Mouse (Mus musculus) kidney, embryonic 14.5 days (tissue): ENCODE data around the gene Olfr766-ps1. TPM values are rescaled to one million over a fixed set of nuclear protein-coding genes. Genes with fewer than 3 reads are reported as not detected.
A peak's percentile ranks its signal among the peaks of the same experiment; 100 is the strongest.
"Not testable (repeated sequence)": the region's sequence is repeated elsewhere in the genome, so short reads cannot be mapped to it uniquely, and the experiment has no call there.

ENCODE experiments used
- ATAC-seq: fragments of 200-750 bp; cut with Nextera tagmentation; 2 replicates; pipeline ENCODE4 v1.8.0; 2017; ENCODE audit warnings: moderate number of reproducible peaks, mild to moderate bottlenecking, moderate TSS enrichment, moderate library complexity; ENCODE audit not compliant: low FRiP score, low TSS enrichment
- H3K27ac ChIP-seq: fragments of 300-500 bp; sonication (generic); 2 replicates; pipeline ENCODE4 v1.5.1; 2014; ENCODE audit warnings: low read depth, mild to moderate bottlenecking, low read length, moderate library complexity, mixed read lengths
- H3K27me3 ChIP-seq: fragments of 300-500 bp; sonication (generic); 2 replicates; pipeline ENCODE4 v1.6.1; 2014; ENCODE audit warnings: mild to moderate bottlenecking, low read length; ENCODE audit not compliant: control insufficient read depth, insufficient read depth
- H3K36me3 ChIP-seq: fragments of 300-500 bp; sonication (generic); 2 replicates; pipeline ENCODE4 v1.6.1; 2014; ENCODE audit warnings: low read length, mixed read lengths; ENCODE audit not compliant: control insufficient read depth, insufficient read depth
- H3K4me1 ChIP-seq: fragments of 300-500 bp; sonication (generic); 2 replicates; pipeline ENCODE4 v1.6.1; 2014; ENCODE audit warnings: low read length, mixed read lengths; ENCODE audit not compliant: control insufficient read depth, insufficient read depth
- H3K4me2 ChIP-seq: fragments of 300-500 bp; sonication (generic); replicated peaks from 2 replicates; pipeline ENCODE4 v1.6.1; 2014; ENCODE audit warnings: low read depth, mild to moderate bottlenecking, low read length
- H3K4me3 ChIP-seq: fragments of 300-500 bp; sonication (generic); 2 replicates; pipeline ENCODE4 v1.5.1; 2014; ENCODE audit warnings: mild to moderate bottlenecking, low read length
- H3K9ac ChIP-seq: fragments of 300-500 bp; sonication (generic); 2 replicates; pipeline ENCODE4 v1.6.1; 2014; ENCODE audit warnings: low read depth, mild to moderate bottlenecking, low read length, moderate library complexity
- H3K9me3 ChIP-seq: fragments of 300-500 bp; sonication (generic); 2 replicates; pipeline ENCODE4 v1.6.1; 2016; ENCODE audit warnings: low read length; ENCODE audit not compliant: control insufficient read depth
- WGBS: fragments of 180-500 bp; shearing (Covaris S2); extraction: QIAGEN DNeasy Blood & Tissue Kit; methylation state at CpG from one replicate; pipeline ENCODE4 v1.1.7; 2014; 5-methylcytosine and 5-hydroxymethylcytosine counted together
- polyA plus RNA-seq: library from polyadenylated mRNA; unstranded; fragments of >200 nt; fragmentation: Nextera tagmentation; extraction: Ambion mirVana; gene quantifications from 2 replicates; pipeline ENCODE4 v1.2.1, GENCODE M21; 2014

The Olfr766-ps1 gene
- polyA plus RNA-seq: not detected in 2 replicates

- 81% methylated on average over 2 of the region's 2 CpGs for WGBS
- no peak within 1 kb of the TSS for H3K4me3 ChIP-seq
- no peak within 1 kb of the TSS for H3K9ac ChIP-seq
- H3K27me3 ChIP-seq: no peaks in the 10 kb centered on the region
- ATAC-seq: no peak
- no peak within 1 kb of the TSS for H3K27ac ChIP-seq
- H3K36me3 ChIP-seq: no peaks in the 10 kb centered on the region
- H3K9me3 ChIP-seq: no peaks in the 10 kb centered on the region
- H3K4me1 ChIP-seq: no peaks in the 10 kb centered on the region
- no peak within 1 kb of the TSS for H3K4me2 ChIP-seq
These were observed at the start of gene Olfr766-ps1 for GRCm38 (mm10) chr10:129068877-129069276. Olfr766-ps1 (minus strand) TSS chr10:129068977.

- no peak for ATAC-seq
- Histone ChIP-seq H3K27ac (no peak within 1 kb of the TSS), H3K4me3 (no peak within 1 kb of the TSS), H3K9me3 (no peaks in the 10 kb centered on the region), H3K9ac (no peak within 1 kb of the TSS), H3K4me1 (no peaks in the 10 kb centered on the region), H3K4me2 (no peak within 1 kb of the TSS), H3K27me3 (no peaks in the 10 kb centered on the region), H3K36me3 (no peaks in the 10 kb centered on the region)
- WGBS: 79% methylated on average over 2 of the region's 2 CpGs
These were observed 49.0 kb upstream of the Olfr766-ps1 start, which contains the start of gene Olfr769 for GRCm38 (mm10) chr10:129117761-129118160. Olfr769 (minus strand) TSS chr10:129117861.

- no peak for ATAC-seq
These were observed 46.4 kb upstream of the Olfr766-ps1 start for GRCm38 (mm10) chr10:129115146-129115545.

GRCm38 (mm10) chr10:129101231-129101630 lies 32.5 kb upstream of the Olfr766-ps1 start:
- no peak overlapping the region for H3K4me2 ChIP-seq
- 48% methylated on average over 3 of the region's 3 CpGs for WGBS

More at GRCm38 (mm10) chr10:129115146-129115545, 46.4 kb upstream of the Olfr766-ps1 start:
- Histone ChIP-seq H3K4me2 (no peak overlapping the region), H3K27ac (no peak overlapping the region), H3K4me3 (no peak overlapping the region), H3K9me3 (no peaks in the 10 kb centered on the region), H3K36me3 (no peaks in the 10 kb centered on the region), H3K27me3 (no peaks in the 10 kb centered on the region), H3K9ac (no peak overlapping the region), H3K4me1 (no peaks in the 10 kb centered on the region)
- WGBS: 91% methylated on average over 3 of the region's 3 CpGs

GRCm38 (mm10) chr10:129099275-129099674 lies 30.5 kb upstream of the Olfr766-ps1 start, which contains the start of gene Olfr768:
Olfr768 (minus strand) TSS chr10:129099375.
- no peaks in the 10 kb centered on the region for H3K4me1 ChIP-seq
- H3K9me3 ChIP-seq: no peaks in the 10 kb centered on the region
- no peak within 1 kb of the TSS for H3K9ac ChIP-seq
- no peak within 1 kb of the TSS for H3K4me2 ChIP-seq
- no peaks in the 10 kb centered on the region for H3K36me3 ChIP-seq
- H3K4me3 ChIP-seq: no peak within 1 kb of the TSS
- H3K27ac ChIP-seq: no peak within 1 kb of the TSS
- 75% methylated on average over 1 of the region's 1 CpGs for WGBS
- no peak for ATAC-seq
- H3K27me3 ChIP-seq: no peaks in the 10 kb centered on the region

More at GRCm38 (mm10) chr10:129101231-129101630, 32.5 kb upstream of the Olfr766-ps1 start:
- H3K4me1 ChIP-seq: no peaks in the 10 kb centered on the region
- H3K9ac ChIP-seq: no peak overlapping the region
- no peaks in the 10 kb centered on the region for H3K27me3 ChIP-seq
- H3K4me3 ChIP-seq: no peak overlapping the region
- no peaks in the 10 kb centered on the region for H3K9me3 ChIP-seq
- H3K27ac ChIP-seq: no peak overlapping the region
- ATAC-seq: no peak
- no peaks in the 10 kb centered on the region for H3K36me3 ChIP-seq

GRCm38 (mm10) chr10:129082810-129083209 lies 14.0 kb upstream of the Olfr766-ps1 start, which contains the start of gene Olfr767:
Olfr767 (minus strand) TSS chr10:129082910.
- H3K4me2 ChIP-seq, H3K9ac ChIP-seq, H3K36me3 ChIP-seq, H3K27me3 ChIP-seq, H3K9me3 ChIP-seq, ATAC-seq, H3K4me3 ChIP-seq, H3K4me1 ChIP-seq, H3K27ac ChIP-seq: not testable (repeated sequence)

GRCm38 (mm10) chr10:129049898-129050297 lies 18.9 kb downstream of the Olfr766-ps1 start, which contains the start of gene Olfr765:
Olfr765 (minus strand) TSS chr10:129049998.
- H3K4me3 ChIP-seq, H3K36me3 ChIP-seq, H3K27me3 ChIP-seq, H3K9me3 ChIP-seq, ATAC-seq, H3K4me1 ChIP-seq, H3K4me2 ChIP-seq, H3K27ac ChIP-seq, H3K9ac ChIP-seq: not testable (repeated sequence)

- no peaks in the 10 kb centered on the region for H3K36me3 ChIP-seq
- no peaks in the 10 kb centered on the region for H3K9me3 ChIP-seq
- WGBS: 89% methylated on average over 3 of the region's 3 CpGs
- no peaks in the 10 kb centered on the region for H3K27me3 ChIP-seq
- no peak within 1 kb of the TSS for H3K4me2 ChIP-seq
- no peak within 1 kb of the TSS for H3K9ac ChIP-seq
- H3K4me3 ChIP-seq: no peak within 1 kb of the TSS
- ATAC-seq: no peak
- no peaks in the 10 kb centered on the region for H3K4me1 ChIP-seq
- no peak within 1 kb of the TSS for H3K27ac ChIP-seq
These were observed 29.0 kb downstream of the Olfr766-ps1 start, which contains the start of gene Olfr764-ps1 for GRCm38 (mm10) chr10:129039796-129040195. Olfr764-ps1 (minus strand) TSS chr10:129039896.

GRCm38 (mm10) chr10:129028343-129028742 lies 40.4 kb downstream of the Olfr766-ps1 start:
- Histone ChIP-seq H3K4me2 (no peak overlapping the region), H3K9ac (no peak overlapping the region), H3K27me3 (no peaks in the 10 kb centered on the region), H3K27ac (no peak overlapping the region), H3K36me3 (no peaks in the 10 kb centered on the region), H3K4me3 (no peak overlapping the region), H3K9me3 (no peaks in the 10 kb centered on the region), H3K4me1 (no peaks in the 10 kb centered on the region)
- 21% methylated on average over 2 of the region's 2 CpGs for WGBS
- peak; percentile 53; the same call in 1 of the 2 replicates for ATAC-seq
